Mouse (Mus musculus) cerebellum, postnatal 36 days (tissue): ENCODE data around the gene Csk.

Source experiments
- DNase-seq, 2 experiments: peaks; one replicate each; pipeline ENCODE4 v3.0.0; 2021 to 2022; ENCODE audit warnings: mixed read lengths in 2 of 2

The Csk gene

DNA sequence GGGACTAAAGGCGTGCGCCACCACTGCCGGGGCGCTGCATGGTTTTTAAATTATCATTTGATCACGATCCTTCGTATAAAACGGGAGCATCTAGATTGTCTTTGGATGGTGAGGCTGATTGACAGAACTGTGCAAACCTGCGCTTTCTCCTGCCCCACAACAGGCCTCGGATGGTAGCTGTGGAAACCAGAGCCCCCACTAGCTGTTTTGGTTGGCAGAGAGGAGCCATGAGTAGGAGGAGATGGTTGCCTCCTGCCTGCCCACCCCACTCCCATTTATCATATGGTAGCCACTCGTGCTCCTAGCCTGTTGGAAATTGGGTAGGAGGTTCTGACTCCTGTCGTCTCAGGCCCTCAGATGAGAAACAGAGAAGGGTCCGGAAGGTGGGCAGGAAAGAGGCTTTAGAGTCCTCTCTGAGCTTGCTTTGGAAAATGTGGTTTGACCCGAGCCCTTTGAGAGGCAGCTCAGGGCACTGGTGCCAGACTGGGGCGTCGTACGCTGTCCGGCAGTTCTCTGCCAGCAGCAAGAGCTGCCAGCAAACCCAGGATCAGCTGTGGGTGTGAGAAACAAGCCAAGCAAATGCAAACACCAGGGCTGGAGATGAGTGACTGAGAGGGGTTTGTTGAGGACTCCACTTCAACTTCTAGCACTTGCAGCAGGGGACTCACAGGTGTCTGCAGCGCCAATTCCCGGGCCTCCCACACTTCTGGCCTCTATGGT lies 3.4 kb upstream of the Csk start:
- no peak for DNase-seq

DNA sequence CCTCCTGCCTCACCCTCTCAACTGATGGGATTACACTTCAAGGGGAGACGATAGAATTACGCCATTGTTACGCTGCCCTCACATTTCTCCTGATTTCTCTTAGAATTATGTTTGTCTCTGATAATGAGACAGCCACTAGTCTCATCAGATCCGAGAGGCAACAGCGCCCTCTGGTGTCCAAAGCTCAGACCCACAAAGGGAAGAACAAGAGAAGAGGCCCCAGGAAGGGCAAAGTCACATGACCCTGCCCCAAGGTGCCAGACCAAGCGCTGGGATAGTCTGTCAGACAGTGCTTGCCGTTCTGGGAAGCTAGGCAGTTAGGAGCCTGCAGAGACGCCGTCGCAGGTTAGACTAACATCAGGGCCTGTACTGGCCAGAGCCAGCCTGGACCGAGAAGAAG lies 2.3 kb upstream of the Csk start:
- peak; percentile 95 to 98 for DNase-seq

DNA sequence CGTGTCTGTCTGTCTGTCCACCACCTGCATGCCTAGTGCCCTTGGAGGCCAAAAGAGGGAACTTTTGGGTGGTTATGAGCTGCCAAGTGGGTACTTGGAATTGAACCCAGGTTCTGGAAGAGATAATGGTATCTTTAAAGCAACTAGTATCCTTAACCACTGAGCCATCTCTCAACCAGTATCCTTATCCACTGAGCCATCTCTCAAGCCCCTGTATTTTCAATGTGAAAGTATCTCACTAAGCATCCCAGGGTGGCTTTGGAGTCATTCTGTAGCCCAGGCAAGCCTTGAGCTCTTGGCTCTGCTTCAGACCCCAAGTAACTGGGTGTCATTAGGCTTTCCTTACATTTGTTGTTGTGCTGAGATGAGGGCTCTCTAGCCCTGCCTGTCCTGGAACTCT lies 1.5 kb upstream of the Csk start:
- no peak for DNase-seq

DNA sequence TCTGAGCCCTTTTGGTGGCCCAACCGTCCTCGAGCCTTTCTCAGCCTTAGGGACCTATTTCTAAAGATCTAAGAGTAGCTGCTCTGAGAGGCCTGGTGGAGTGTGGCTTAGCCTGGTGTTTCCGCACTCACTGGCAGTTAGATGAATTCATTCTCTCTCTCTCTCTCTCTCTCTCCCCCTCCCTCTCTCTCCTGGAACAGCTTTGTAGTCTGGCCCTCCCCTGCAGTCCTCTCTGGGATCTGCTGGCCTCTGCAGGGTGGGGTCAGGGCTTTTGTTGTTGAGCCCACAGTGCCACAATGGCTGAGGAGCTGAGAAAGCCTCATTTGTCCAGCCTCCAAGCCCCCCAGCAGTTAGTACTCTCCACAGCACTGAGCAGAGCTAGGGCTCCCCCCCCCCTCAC lies 576 bp downstream of the Csk start:
- no peak for DNase-seq

DNA sequence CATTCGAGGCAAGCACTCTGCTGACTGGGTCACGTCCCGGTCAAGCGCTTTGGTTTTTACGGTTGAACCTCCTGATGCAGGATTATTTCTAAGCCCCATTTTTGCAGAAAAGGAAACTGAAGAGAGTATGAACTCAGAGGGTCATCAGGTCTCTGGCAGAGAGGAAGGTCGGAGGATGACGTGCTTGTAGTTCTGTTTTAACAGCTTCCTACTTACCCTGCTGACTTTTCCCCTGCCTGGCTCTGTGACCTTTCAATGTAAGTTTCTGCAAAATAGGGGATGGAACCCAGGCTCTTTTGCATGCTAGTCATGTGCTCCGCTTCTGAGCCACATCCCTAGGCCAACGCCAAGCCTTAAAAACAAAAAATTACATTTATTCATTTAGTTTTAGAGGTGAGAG lies 1.1 kb downstream of the Csk start:
- no peak for DNase-seq

DNA sequence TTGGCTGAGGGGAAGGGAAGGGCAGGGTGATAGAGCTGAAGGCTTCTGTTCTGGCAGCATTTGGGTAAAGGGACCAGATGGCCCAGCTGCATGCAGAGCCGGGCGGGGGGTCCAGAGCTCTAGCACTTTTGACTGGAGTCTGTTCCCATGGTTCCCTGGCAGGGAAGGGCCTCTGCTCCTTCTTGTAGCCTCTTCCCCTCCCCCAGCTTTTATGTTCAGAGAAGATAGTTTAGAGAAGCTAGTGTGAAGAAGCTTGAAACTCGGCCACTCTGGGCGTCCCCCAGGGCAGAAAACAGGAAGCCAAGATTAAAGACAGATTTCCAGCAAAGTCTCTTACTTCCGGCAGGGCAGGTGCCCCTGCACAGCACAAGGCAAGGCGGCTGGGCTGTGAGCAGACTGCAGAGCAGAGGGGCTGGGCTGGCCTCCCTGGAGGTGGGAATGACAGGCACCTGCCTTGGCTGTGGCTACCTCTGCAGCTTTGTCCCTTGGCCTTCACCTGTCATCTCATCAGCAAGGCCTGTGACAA lies 2.6 kb downstream of the Csk start:
- DNase-seq, result peak in 1 of 2 experiments; percentile 46

DNA sequence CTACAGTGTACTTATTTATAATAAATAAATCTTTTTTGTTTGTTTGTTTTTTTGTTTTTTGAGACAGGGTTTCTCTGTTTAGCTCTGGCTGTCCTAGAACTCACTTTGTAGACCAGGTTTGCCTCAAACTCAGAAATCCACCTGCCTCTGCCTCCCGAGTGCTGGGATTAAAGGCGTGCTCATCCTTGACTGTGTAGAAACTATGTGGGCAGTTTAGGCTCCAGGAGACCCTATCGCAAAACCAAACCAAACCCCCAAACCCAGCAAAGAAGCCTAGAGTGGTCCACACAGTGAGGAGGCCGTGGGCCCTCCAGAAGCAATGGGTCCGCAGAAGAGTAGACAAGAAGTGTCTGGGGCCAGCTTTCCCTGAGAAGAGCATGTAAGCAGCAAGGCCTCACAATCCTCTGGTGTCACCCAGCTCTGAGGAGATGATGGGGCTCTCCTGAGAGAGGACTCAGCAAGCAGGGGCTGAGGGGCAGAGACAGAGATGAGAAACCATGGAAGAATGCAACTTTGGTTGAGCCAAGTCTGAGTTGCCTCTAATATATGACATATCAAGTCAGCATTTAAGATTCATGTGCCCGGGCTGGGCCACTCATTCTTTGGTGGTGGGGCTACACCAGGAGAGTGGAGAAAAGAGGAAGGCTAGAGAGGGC lies 3.2 kb downstream of the Csk start:
- DNase-seq, result no peak

DNA sequence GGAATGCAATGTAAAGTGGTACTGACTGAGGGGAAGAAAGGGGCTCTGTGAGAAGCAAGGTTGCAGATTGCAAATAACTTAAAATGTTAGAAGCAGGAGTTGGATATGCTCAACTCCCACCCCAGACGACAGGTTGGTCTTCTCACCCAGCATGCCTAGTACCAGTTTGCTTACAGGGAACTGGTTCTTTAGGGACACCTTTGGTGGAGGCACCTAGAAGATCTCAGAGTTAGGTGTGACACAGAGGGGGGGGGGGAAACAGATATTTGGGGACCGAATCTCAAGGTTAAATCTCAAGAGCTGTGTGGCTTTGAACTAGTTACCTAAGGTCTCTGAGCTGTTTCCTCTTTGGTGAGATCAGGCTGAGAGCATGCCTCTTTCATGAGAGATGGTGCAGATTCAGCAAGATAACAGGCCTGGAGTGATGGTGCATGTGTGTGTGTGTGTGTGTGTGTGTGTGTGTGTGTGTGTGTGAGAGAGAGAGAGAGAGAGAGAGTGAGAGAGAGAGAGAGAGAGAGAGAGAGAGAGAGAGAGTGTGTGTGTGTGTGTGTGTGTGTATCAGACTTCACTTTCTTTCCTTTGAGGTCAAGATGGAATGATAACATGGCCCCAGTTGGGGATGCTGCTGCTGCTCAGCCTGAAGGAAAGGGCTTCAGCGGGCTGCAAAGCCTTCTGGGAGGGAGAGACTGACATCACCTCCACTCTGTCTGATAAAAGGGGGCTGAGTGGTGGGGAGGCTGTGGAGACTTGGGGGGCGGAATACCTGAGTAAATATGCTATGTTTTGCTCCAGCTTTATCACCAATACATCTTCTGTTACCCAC lies 5.9 kb downstream of the Csk start:
- no peak for DNase-seq

DNA sequence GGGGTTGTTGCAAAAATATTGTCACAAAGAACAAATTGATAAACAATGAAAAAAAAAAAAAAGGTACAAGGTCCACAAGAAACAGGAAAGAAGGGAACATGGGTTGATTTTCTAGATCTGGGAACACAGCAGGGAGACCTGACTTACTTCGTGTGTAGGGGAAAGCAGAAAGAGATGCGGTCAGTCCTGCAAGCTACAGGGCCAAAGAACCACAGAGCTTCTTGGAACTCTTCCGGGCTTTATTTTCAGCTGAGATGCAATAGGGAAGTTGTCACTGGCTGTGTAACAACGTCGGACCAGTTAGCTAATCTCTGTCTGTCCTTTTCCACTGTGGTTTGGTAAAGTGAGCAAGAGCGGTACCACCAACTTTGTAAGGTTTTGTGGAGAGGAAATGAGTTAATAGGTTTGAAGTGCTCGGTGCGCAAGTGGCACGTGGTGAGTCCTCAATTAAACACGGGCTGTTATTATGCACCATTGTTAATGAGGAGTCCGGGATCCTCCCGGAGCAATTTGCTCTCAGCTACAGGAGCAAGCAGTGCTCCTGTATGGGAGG lies 6.8 kb downstream of the Csk start:
- DNase-seq, result no peak

DNA sequence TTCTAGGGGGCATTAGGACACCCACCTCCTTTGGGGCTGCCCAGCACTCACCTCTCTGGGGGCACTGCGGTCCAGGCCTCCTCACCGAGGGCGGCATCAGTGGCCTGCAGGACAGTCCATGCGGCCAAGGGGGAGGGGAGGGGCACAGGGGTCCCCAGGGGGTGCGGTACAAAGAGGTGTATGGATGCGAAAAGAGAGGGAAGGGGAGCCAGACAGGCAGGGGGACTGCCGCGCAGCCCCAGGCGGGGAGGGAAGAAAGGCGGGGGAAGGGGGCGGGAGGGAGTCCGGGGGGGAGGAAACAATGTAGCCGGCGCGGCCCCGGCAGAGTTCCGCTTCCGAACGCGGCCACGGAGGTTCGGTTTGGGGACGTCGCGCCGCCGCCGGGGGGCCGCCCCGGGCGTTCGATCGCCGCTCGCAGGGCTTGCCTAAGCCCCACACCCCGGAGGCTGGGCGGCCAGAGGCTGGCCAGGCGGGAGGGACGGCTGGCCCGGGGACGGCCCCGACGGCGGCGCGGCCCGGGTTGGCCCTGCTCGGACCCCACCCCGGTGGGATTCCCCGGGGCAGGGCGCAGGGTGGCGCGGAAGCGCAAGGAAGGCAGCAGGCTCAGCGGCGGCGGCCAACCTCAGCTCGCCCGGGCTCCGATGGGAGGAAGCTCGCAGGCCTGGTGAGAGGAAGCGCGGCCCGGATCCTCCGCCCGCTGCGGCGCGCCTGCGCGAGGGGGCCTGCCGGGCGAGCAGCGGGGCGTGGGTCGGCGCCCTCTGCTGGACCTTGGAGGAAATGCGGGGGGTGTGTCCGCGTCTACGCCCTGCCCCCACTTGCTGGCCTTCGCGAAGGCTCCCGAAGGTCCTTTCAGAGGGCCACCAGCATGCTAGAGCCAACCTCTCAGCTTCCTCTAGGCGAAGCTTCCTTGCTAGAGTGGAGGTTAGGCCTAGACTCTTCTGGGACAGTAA lies 8.2 kb downstream of the Csk start:
- peak; percentile 89 to 93 for DNase-seq

DNA sequence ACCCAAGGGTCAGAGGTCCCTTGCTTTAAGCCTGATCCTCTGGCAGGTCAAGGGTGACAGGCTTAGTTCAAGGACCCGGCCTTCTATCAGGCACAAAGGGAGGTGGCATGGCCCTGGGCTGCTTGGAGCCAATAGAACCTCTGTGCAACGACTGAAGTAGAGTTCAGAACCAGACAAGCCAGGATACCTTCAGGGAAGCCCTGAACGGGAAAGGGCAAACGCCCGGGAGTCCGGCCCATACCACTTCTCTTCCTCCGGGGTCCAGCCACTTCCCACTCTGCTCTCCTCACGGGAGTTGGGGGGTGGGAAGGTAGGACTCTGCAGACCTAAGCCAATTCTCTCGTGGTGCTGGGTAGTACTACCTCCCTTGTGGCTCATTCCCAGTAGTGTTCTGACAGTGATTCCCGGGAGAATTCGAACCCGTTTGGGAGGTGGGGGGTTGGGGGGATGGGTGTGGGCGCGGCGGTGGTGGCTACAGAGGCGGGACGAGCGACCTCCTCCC lies 8.9 kb downstream of the Csk start:
- no peak for DNase-seq

DNA sequence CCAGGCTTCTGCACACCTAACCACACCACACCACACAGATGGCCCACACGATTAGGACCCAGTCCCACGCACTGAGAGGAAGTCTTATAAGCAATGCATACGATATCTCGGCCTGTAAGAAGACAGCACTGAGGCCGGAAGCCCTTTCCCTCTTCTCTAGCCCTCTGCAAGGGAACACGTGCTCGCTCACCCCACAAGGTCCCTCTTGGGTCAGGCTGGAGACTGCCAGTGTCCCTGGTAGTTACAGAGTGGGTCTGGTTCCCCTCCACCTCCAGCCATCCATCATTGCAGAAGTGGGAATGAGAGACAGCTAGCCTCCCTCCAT lies 9.6 kb downstream of the Csk start:
- DNase-seq, result no peak

DNA sequence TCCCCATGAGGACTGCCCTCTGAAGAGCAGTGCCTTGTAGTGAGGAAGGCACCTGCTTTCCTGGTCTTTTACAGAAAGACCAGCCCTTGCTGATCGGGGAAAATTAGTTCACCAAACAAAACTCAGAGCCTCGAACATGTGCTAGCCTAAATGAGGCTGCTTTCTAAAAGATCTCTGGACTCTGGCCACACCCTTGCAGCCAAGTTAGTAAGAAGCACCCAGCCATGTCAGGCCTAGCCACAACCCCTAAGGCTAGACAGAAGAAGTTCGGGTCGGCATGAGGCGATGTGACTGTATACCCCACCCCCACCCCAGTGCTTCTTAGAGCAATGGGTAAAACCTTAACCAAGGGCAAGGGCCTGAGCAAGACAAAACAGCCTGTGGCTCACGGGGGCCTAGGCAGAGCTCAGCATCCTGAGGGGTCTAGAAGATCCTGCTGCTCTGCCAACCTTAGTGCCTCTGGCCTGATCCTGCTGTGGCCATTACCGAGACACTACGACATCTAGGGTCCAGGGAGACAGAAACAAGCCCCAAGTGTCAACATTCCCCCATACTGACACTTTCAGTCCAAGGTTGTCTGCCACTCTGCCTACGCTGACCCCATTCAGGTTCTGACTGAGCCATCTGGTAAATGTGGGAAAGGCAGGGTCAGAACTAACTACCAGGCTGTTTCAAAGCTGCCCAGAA lies 10.1 kb downstream of the Csk start:
- DNase-seq, result no peak

DNA sequence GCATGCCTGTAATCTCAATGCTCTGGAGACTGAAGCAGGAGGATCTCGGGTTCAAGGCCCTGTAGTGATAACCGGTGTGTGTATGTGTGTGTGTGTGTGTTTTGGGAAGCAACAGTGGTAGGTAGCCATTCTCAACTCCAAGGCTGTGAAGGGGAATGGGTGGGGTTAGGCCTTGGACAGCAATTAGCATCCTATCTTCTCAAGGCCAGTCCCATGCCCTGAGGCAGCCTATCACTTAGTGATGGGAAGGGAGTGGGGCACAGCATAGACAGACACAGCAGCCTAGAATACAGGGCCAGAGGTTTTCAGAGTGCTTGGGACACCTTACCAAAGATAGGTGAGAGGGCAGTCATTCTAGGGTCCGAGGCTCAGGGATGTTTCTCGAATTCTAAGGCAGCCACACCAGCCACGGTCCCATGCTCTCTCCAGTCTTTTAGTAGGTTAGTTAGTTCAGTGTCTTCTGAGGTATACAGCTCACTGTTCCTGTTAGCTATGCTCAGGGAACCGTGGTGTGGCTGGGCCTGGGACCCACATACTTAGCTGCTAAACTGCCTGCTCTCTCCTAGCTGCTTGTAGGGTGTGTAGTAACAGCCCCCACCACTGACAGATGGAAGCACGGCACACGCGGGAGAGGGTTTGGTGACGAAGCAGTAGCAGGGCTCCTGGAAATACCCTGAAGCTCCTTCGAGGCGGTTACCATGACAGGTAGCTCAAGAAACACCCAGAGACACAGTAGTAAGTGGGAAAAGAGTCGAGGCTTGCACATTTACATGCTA lies 11.5 kb downstream of the Csk start:
- no peak for DNase-seq

DNA sequence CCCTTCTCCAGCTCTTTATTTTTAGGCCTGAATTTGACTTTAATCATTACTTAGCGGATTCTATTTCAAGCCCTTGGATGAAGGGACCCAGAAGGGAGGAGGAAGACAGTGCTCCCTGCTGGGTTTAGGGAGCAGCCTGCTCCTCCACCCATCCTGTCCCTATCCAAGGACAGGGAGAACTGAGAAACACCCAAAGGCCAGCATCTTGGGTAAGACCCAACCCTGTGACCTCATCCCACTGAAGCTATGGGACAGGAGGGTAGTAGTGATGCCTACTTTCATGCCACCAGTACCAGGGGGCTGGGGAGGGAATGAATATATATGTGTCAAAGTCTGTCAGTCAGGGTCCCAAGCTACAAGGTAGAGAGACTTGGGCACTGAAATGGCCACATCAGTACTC lies 12.4 kb downstream of the Csk start:
- DNase-seq, result no peak

DNA sequence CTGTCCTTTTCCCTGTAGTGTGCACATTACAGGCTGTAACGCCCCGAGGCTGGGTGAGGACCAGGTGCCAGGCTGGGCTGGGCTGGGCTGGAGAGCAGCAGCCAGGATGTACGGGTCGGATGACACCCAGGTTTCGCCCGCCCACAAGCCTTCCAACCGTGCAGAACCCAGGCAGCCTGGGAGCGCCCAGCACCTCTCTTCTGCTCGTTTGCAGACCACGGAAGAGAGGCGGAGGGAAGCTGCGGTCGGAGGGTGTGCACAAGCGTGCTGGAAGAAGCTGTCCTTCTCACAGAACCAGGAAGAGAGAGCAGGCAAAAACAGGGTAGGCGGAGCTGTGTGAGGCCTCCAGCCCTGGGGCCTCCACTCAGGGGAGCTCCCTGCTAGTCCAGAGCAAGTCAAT lies 13.0 kb downstream of the Csk start:
- no peak for DNase-seq

DNA sequence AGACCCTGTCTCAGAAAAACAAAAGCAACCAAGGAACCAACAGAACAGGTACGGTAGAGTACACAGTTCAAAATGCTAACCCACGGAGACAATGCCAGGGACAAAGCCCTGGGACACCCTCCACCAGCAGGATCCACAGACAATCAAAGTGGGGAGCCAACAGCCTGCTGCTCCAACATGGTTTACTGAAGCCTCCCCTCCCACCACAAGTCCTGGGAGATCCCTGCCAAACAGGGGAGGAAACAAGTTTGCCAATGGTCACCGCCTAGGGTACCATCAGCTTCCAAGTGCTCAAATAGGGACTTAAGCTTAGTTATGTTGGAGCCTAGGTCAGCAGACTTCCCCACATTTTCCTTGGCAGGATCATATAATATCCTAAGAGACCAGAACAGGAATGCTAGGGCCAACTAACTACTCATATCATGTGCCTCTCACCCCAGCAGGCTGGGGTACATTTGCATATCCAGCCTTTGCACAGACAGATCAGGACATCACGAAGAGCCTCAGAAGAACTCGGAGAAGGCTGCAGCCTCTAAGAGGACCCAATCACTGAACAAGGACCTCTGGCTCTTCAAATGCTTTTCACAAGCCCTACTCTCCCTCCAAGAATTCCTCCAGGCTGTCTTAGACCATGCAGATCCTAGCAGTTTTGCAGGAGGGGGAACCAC lies 13.6 kb downstream of the Csk start:
- no peak for DNase-seq

DNA sequence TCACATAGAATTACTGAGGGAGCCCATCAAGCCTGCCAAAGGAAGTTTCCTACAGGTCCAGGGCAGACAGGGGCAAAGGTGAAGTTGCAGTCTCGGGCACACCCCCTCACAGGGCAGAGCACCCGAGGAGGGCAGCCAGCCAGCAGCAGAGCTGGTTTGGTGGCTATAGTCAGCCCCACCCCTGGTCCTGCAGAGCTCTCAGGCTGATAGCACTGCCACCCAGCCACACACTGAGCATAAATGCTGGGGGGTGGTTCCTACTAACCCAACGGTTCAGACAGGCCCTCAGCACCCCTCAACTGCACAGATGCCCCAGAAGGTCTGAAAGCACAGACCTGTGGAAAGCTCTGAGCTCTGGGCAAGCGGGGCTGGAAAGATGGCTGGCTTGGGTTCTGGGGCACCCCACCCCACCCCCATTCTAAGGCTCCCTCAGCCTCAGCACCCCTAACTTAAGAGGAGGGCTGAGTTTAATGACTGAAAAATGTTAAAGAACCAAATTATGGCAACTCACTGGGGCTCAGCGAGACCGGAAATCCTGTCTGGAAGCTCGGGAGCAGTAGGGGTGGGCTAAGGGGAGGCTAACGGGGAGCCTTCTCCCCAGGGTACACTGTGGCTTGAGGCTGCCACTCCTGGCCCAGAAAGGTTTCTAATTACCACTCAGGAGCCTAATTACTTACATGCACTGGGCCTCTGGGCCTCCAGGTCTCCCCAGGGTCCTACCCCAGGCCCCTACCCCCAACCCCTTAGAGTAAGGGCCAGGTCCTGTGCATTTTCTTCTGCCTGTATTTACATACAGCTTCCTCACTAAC lies 14.6 kb downstream of the Csk start:
- DNase-seq, result no peak

DNA sequence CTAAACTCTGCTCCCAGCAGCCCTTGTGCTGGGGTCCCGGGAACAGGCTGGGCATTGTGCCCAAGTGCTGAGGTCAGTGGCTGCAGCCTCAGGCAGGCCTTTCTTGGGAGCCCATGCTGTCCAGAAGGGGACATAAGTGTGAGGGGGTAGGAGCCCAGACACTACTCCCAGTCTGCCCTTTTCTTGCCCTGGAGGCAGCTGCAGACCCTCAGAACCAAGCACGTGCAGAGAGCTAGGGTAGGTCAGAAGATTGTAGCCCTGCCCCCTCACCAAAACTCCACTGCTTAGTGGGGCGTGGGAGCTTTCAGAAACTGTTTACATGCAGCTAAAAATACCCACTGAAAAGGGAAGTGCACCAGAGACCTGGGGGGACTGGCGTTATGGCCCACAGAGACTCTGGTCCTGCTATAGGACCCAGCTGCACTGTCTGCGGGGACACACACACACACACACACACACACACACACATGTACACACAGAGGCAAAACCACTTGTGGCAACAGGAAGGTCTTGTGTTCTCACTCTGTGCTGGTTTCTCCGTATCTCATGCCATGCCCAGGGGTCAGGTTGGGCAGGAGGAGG lies 15.6 kb downstream of the Csk start:
- DNase-seq, result no peak
